Mouse (Mus musculus) hindbrain, embryonic 10.5 days (tissue): ENCODE results near the gene C530008M17Rik. TPM values are rescaled to one million over a fixed set of nuclear protein-coding genes. Genes with fewer than 3 reads are reported as not detected.

Source experiments
- DNase-seq: peaks from one replicate; pipeline ENCODE4 v3.0.0-alpha.2; 2017; ENCODE audit warnings: low spot score
- H3K27ac ChIP-seq: fragments of 300-500 bp; sonication (generic); 2 replicates; pipeline ENCODE4 v1.5.1; 2016; ENCODE audit warnings: mild to moderate bottlenecking, moderate library complexity
- H3K27me3 ChIP-seq: fragments of 300-500 bp; sonication (generic); 2 replicates; pipeline ENCODE4 v1.6.1; 2016; ENCODE audit warnings: mild to moderate bottlenecking; ENCODE audit not compliant: poor library complexity, insufficient read depth, severe bottlenecking
- H3K36me3 ChIP-seq: fragments of 300-500 bp; sonication (generic); 2 replicates; pipeline ENCODE4 v1.6.1; 2016; ENCODE audit warnings: mild to moderate bottlenecking, moderate library complexity
- H3K4me1 ChIP-seq: fragments of 300-500 bp; sonication (generic); replicated peaks from 2 replicates; pipeline ENCODE4 v1.6.1; 2016; ENCODE audit warnings: mild to moderate bottlenecking
- H3K4me3 ChIP-seq: fragments of 300-500 bp; sonication (generic); 2 replicates; pipeline ENCODE4 v1.5.1; 2016; ENCODE audit warnings: mild to moderate bottlenecking, moderate library complexity
- H3K9me3 ChIP-seq: fragments of 300-500 bp; sonication (generic); 2 replicates; pipeline ENCODE4 v1.6.1; 2016; ENCODE audit warnings: mild to moderate bottlenecking, moderate library complexity
- WGBS: fragments of 180-500 bp; shearing (Covaris S2); methylation state at CpG from one replicate; pipeline ENCODE4 v1.1.7; 2016; 5-methylcytosine and 5-hydroxymethylcytosine counted together
- polyA plus RNA-seq: library from polyadenylated mRNA; unstranded; fragments of >200 nt; fragmentation: Nextera tagmentation; extraction: Ambion mirVana; gene quantifications from 2 replicates; pipeline ENCODE4 v1.2.1, GENCODE M21; 2016

C530008M17Rik gene
- polyA plus RNA-seq, 1 experiment from 2014 or later = 55.9 TPM

- Histone ChIP-seq H3K27me3 (no peaks in the 10 kb centered on the region), H3K4me1 (no peaks in the 10 kb centered on the region), H3K4me3 (no peak overlapping the region), H3K27ac (no peak overlapping the region), H3K36me3 (peaks cover 45% of the 10 kb centered on the region), H3K9me3 (no peaks in the 10 kb centered on the region)
- DNase-seq = no peak
- WGBS = 88% methylated on average over 10 of the region's 10 CpGs
These were observed 143.2 kb downstream of the C530008M17Rik start for GRCm38 (mm10) chr5:76799471-76799870.

DNA sequence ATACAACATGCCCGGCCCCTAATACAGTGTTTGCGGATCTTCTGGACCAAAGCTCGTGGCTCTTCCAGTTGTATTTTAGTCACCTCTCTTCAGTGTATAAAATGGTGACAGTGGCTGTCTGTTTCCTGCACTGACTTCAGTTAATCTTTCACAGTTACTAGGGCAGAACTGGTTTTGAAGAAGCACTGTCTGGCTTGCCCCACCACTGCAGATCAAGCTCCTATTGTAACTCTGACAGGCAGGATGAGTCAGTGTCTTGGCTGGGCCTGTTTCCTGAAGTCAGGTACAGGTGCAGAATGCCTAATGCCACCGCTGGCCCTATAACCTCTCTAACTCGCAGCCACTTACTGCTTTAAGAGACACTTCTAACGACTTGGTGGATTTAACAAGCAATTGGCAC is 152.7 kb downstream of the C530008M17Rik start:
- no peak overlapping the region for H3K27ac ChIP-seq
- no peak overlapping the region for H3K4me3 ChIP-seq
- H3K4me1 ChIP-seq = no peaks in the 10 kb centered on the region
- no peaks in the 10 kb centered on the region for H3K9me3 ChIP-seq
- no peaks in the 10 kb centered on the region for H3K27me3 ChIP-seq
- DNase-seq = no peak
- WGBS = 93% methylated on average over 6 of the region's 6 CpGs
- peaks cover 49% of the 10 kb centered on the region for H3K36me3 ChIP-seq

DNA sequence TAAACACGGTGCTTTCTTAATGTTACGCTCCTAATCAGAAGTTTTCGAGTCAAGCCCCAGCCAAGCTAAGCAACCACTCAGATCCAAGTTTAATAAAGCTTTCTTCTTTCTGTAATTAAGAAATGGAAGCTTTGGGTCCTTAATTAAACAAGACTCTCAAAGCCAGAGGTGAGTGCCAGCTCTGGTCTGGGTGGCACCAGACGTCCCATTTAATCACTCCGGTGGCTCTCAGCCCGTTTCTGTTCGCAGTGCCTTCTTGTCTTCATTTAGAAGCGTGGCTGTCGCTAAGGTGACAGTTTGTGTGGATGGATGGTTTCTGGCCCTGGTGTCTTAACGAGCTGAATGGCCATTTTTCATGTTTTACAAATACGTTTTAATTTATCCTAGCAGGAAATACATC is 158.7 kb downstream of the C530008M17Rik start:
- no peak for DNase-seq
- WGBS = 86% methylated on average over 11 of the region's 11 CpGs

GRCm38 (mm10) chr5:76815786-76816455 is 159.6 kb downstream of the C530008M17Rik start:
- no peak for DNase-seq
- 0 out of 2 replicates have a peak, but pooled peaks cover 3% of the 10 kb centered on the region for H3K9me3 ChIP-seq
- H3K4me1 ChIP-seq = no peaks in the 10 kb centered on the region
- H3K4me3 ChIP-seq = no peak overlapping the region
- peaks cover 34% of the 10 kb centered on the region for H3K36me3 ChIP-seq
- no peaks in the 10 kb centered on the region for H3K27me3 ChIP-seq
- H3K27ac ChIP-seq = no peak overlapping the region
- WGBS = 87% methylated on average over 13 of the region's 13 CpGs

More for the DNA sequence above, 158.7 kb downstream of the C530008M17Rik start:
- Histone ChIP-seq H3K27me3 (no peaks in the 10 kb centered on the region), H3K9me3 (0 out of 2 replicates have a peak, but pooled peaks cover 3% of the 10 kb centered on the region), H3K36me3 (peaks cover 35% of the 10 kb centered on the region), H3K4me1 (no peaks in the 10 kb centered on the region), H3K4me3 (no peak overlapping the region), H3K27ac (no peak overlapping the region)

DNA sequence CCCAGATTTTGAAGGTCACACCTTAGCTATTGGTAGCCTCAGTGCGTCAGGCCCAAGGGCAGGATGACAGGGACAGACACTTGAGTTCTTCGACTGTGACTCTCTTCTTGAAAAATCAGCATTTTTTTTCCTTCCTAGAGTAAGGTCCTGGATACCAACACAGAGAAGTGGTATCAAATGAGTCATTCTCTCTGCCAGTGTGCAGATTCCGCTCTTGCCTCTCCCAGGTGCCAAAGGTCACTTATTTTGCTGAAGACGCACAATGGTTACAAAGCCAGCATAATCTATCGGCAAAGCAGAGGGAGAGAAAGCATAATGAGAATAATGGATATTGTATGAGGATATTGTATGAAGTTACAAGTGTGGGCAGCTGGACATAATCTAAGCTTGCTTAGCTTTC is 160.4 kb downstream of the C530008M17Rik start:
- H3K27ac ChIP-seq = no peak overlapping the region
- H3K27me3 ChIP-seq = no peaks in the 10 kb centered on the region
- 0 out of 2 replicates have a peak, but pooled peaks cover 3% of the 10 kb centered on the region for H3K9me3 ChIP-seq
- no peak overlapping the region for H3K4me3 ChIP-seq
- WGBS = 94% methylated on average over 5 of the region's 5 CpGs
- H3K4me1 ChIP-seq = no peaks in the 10 kb centered on the region
- no peak for DNase-seq
- peaks cover 33% of the 10 kb centered on the region for H3K36me3 ChIP-seq

- 92% methylated on average over 15 of the region's 15 CpGs for WGBS
- Histone ChIP-seq H3K27ac (no peak overlapping the region), H3K27me3 (no peaks in the 10 kb centered on the region), H3K4me3 (no peak overlapping the region), H3K9me3 (0 out of 2 replicates have a peak, but pooled peaks cover 3% of the 10 kb centered on the region), H3K36me3 (peaks cover 33% of the 10 kb centered on the region), H3K4me1 (no peaks in the 10 kb centered on the region)
- no peak for DNase-seq
These were observed 161.4 kb downstream of the C530008M17Rik start for GRCm38 (mm10) chr5:76817678-76818077.

- Histone ChIP-seq H3K4me1 (no peaks in the 10 kb centered on the region), H3K27me3 (no peaks in the 10 kb centered on the region), H3K9me3 (0 out of 2 replicates have a peak, but pooled peaks cover 3% of the 10 kb centered on the region), H3K4me3 (no peak overlapping the region), H3K27ac (no peak overlapping the region), H3K36me3 (peaks cover 43% of the 10 kb centered on the region)
- WGBS = 72% methylated on average over 6 of the region's 6 CpGs
- no peak for DNase-seq
These were observed 162.5 kb downstream of the C530008M17Rik start for GRCm38 (mm10) chr5:76818807-76819206.

DNA sequence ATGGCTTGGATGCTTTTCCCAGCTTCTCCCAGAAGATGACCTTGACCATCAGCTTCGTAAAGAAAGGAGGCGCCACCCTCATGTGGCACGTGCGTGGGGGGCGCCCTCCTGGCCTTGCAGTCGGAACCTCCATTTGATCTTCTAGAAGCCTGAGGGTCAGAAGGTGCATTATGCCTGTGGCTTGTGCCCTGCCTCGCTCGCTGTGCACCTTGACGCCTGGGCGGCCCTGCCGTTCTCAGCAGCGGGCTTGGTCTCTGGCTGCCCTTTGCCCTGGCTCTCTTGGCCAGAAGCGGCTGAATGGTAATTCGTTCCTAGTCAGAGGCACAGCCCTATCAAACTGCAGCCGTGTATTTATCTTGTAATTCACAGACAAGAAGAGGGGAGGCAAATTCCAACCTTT is 165.8 kb downstream of the C530008M17Rik start:
- 86% methylated on average over 15 of the region's 15 CpGs for WGBS
- peaks cover 65% of the 10 kb centered on the region for H3K36me3 ChIP-seq
- DNase-seq = no peak
- H3K4me3 ChIP-seq = no peak overlapping the region
- H3K4me1 ChIP-seq = no peaks in the 10 kb centered on the region
- no peaks in the 10 kb centered on the region for H3K27me3 ChIP-seq
- H3K9me3 ChIP-seq = 0 out of 2 replicates have a peak, but pooled peaks cover 3% of the 10 kb centered on the region
- H3K27ac ChIP-seq = no peak overlapping the region

DNA sequence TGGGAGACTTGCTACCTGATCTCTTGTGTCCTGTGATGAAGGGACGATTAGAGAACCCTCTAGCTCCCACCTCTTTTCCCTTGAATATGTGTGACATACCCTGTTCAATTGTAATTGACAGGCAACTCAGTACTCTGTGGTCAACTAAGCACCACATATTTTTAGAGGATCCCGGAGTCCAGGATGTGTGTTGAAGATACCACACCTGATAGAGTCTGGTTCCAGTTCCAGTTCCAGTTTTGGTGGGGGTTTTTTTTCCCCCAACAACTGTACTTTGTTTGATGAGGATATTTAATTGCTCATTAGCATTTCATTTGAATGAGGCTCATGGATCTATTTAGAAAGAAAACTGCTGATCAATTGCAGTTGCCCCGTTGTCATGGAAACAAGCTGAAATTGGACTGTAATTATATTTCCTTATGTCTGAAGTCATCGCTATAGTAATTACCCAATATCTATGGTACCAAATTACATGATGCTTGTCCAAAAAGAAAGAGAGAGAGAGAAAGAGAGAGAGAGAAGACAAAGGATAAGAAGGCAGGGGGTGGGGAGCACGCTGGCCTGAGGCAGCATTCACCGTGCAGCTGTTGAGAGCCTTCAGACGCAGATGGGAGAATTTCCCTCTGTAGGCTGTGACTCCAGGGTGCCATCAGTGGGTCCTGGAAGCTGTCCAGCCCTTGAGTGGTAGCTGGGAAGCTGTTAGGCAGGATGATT is 172.4 kb downstream of the C530008M17Rik start:
- no peak overlapping the region for H3K27ac ChIP-seq
- H3K9me3 ChIP-seq = no peaks in the 10 kb centered on the region
- no peak overlapping the region for H3K4me3 ChIP-seq
- DNase-seq = no peak
- no peaks in the 10 kb centered on the region for H3K27me3 ChIP-seq
- no peaks in the 10 kb centered on the region; the same call in 1 of the 2 replicates for H3K4me1 ChIP-seq
- WGBS = 81% methylated on average over 7 of the region's 7 CpGs
- H3K36me3 ChIP-seq = peaks cover 85% of the 10 kb centered on the region

DNA sequence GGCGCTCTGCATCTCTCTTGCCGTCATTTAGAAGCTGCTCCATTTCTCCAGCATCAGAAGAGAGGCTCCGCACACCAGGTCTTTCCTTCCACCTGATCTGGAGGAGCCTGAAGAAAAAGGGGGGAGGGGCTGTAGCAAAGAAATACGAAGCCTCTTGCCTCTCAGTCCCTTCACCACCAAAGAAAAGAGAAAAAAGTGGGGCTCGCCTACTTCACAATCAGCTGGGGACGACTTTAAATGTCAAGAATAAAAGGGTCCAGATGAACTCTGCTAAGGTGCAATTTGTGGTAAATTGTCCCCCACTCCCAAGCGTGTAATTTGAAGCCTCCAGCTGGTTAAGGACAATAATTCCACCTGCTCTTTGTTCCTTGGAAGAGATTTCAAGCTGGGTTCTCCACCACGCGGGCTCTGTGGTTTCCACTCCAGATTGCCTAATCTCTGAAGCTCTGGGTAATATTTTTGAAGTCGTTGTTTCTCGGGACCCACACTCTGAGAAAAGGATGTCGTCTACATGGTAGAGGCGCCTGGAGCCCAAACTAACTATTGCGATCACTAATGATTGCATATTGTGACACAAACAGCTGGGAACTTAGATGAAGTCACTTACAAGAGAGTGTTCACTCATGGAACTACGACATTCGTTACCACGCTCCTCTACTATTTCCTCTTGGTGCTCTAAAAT is 176.4 kb downstream of the C530008M17Rik start:
- Histone ChIP-seq H3K27ac (no peak overlapping the region), H3K27me3 (no peaks in the 10 kb centered on the region), H3K9me3 (no peaks in the 10 kb centered on the region), H3K36me3 (peaks cover 59% of the 10 kb centered on the region), H3K4me1 (no peaks in the 10 kb centered on the region; the same call in 1 of the 2 replicates), H3K4me3 (no peak overlapping the region)
- WGBS = 80% methylated on average over 17 of the region's 17 CpGs
- DNase-seq = no peak

DNA sequence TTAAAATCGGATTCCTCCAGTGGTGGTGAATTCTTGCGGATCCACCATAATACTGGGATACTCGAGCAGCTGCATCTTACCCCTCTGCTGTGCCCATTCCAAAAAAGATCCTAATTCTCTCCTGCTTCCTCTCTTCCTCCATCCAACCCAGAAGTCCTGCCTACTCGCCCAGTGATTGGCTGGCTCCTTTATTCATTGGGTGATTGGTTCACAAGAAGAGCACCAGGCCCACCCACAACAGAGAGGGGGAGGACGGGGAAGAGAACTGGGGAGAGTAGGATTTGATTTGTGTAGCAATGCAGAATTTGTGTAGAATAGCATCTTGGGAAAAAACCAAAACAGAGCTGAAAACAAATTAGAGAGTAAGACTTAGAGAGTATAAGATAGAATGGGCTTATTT is 180.7 kb downstream of the C530008M17Rik start:
- peaks cover 25% of the 10 kb centered on the region; the same call in 1 of the 2 replicates for H3K36me3 ChIP-seq
- no peak overlapping the region for H3K4me3 ChIP-seq
- H3K27me3 ChIP-seq = no peaks in the 10 kb centered on the region
- WGBS = 56% methylated on average over 5 of the region's 5 CpGs
- no peak overlapping the region for H3K27ac ChIP-seq
- H3K4me1 ChIP-seq = peaks cover 12% of the 10 kb centered on the region
- no peak for DNase-seq
- no peaks in the 10 kb centered on the region for H3K9me3 ChIP-seq

DNA sequence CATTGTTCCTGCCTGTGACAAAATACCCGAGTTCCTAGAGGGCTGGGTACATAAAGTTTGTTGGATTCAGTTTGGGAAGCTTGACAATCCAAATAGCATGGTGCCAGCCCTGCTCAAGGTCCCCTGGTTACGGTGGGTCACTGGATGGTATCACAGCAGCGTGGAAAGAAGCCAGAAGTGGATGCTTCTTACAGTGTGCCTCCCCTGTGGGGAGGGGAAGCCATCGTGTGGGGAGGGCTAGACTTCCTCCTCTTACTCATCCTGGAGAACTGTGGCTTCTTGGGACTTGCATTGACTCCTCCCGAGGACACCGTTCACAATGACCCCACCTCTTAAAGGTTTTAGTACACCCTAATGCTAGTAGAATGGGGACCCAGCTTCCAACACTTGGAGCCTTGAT is 183.5 kb downstream of the C530008M17Rik start:
- Histone ChIP-seq H3K4me1 (peaks cover 23% of the 10 kb centered on the region), H3K4me3 (no peak overlapping the region), H3K36me3 (peaks cover 12% of the 10 kb centered on the region; the same call in 1 of the 2 replicates), H3K9me3 (no peaks in the 10 kb centered on the region), H3K27me3 (no peaks in the 10 kb centered on the region), H3K27ac (no peak overlapping the region)
- no peak for DNase-seq
- WGBS = 87% methylated on average over 6 of the region's 6 CpGs

DNA sequence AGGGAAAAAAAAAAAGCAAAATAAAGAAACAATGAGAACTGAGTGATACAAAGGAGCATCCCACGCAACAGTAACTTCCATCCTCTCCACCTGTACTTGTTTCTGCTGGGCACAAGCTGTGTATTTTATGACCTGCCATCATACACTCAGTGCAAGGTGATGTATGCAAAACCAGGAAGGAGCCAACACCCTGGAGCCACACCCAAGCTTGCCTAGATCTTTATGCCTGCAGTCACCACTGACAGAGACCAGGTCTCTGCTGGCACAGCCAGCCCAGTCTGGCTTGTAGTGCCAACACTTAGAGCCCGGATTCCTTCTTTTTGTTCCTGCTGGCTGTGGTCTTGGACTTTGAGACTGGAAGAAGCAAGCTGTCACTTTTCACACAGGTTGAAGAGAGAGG is 185.5 kb downstream of the C530008M17Rik start:
- H3K36me3 ChIP-seq = peaks cover 25% of the 10 kb centered on the region; the same call in 1 of the 2 replicates
- no peaks in the 10 kb centered on the region for H3K27me3 ChIP-seq
- H3K4me1 ChIP-seq = peaks cover 31% of the 10 kb centered on the region
- DNase-seq = no peak
- no peaks in the 10 kb centered on the region for H3K9me3 ChIP-seq
- H3K4me3 ChIP-seq = no peak overlapping the region
- 93% methylated on average over 2 of the region's 2 CpGs for WGBS
- no peak overlapping the region for H3K27ac ChIP-seq
